Mouse (Mus musculus) intestine, embryonic 14.5 days (tissue): Measurements from ENCODE around the gene Ccdc12. TPM values are rescaled to one million over a fixed set of nuclear protein-coding genes. Genes with fewer than 3 reads are reported as not detected.

Experiments used
- ATAC-seq: fragments of 200-750 bp; cut with Nextera tagmentation; replicated peaks from 2 replicates; pipeline ENCODE4 v1.8.0; 2017; ENCODE audit warnings: low read depth, moderate number of reproducible peaks, moderate TSS enrichment, moderate library complexity; ENCODE audit not compliant: low FRiP score, low TSS enrichment
- DNase-seq: peaks from one replicate; pipeline ENCODE4 v3.0.0-alpha.2; 2018; ENCODE audit warnings: low spot score
- H3K27ac ChIP-seq: fragments of 300-500 bp; sonication (generic); 2 replicates; pipeline ENCODE4 v1.5.1; 2014; ENCODE audit warnings: low read depth, mild to moderate bottlenecking, control low read depth
- H3K27me3 ChIP-seq: fragments of 300-500 bp; sonication (generic); replicated peaks from 2 replicates; pipeline ENCODE4 v1.6.1; 2014; ENCODE audit warnings: low read length, control low read depth; ENCODE audit not compliant: control insufficient read depth, insufficient read depth
- H3K36me3 ChIP-seq: fragments of 300-500 bp; sonication (generic); 2 replicates; pipeline ENCODE4 v1.6.1; 2014; ENCODE audit warnings: low read length, control low read depth; ENCODE audit not compliant: control insufficient read depth, insufficient read depth
- H3K4me1 ChIP-seq: fragments of 300-500 bp; sonication (generic); replicated peaks from 2 replicates; pipeline ENCODE4 v1.6.1; 2014; ENCODE audit warnings: low read length, control low read depth, mixed read lengths; ENCODE audit not compliant: control insufficient read depth, insufficient read depth
- H3K4me2 ChIP-seq: fragments of 300-500 bp; sonication (generic); 2 replicates; pipeline ENCODE4 v1.6.1; 2014; ENCODE audit warnings: low read length
- H3K4me3 ChIP-seq: fragments of 300-500 bp; sonication (generic); 2 replicates; pipeline ENCODE4 v1.5.1; 2014; ENCODE audit warnings: low read depth, low read length, control low read depth, mixed read lengths
- H3K9ac ChIP-seq: fragments of 300-500 bp; sonication (generic); 2 replicates; pipeline ENCODE4 v1.6.1; 2014; ENCODE audit warnings: mild to moderate bottlenecking, low read length
- H3K9me3 ChIP-seq: fragments of 300-500 bp; sonication (generic); 2 replicates; pipeline ENCODE4 v1.6.1; 2016; ENCODE audit warnings: low read length, control low read depth; ENCODE audit not compliant: control insufficient read depth
- WGBS: fragments of 180-500 bp; shearing (Covaris S2); extraction: QIAGEN DNeasy Blood & Tissue Kit; methylation state at CpG from one replicate; pipeline ENCODE4 v1.1.7; 2014; 5-methylcytosine and 5-hydroxymethylcytosine counted together
- polyA plus RNA-seq: library from polyadenylated mRNA; unstranded; fragments of >200 nt; fragmentation: Nextera tagmentation; extraction: Ambion mirVana; gene quantifications from 2 replicates; pipeline ENCODE4 v1.2.1, GENCODE M21; 2014

Ccdc12 gene
- polyA plus RNA-seq, 1 experiment from 2014 or later, result 177 TPM

DNA sequence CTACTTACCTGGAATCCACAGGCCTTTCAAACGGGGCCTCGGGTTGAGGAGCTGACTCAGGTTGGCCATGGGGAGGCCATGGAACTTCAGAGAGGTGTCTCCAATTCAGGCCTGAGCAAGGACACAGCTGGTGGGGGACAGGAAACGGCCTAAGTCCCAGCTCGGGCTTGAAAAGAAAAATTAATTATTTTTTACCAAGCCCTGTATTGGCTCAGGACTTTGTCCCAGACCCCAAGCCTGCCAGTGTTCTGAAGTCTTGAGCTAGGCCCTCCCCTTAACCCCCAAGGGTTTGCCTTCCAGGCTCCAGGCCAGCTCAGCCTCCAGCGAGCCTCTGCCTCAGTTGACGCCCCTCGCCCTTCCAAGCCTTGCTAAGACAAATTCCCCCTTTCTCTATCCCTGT is 90.7 kb downstream of the Ccdc12 start, which contains the start of gene Pth1r:
Pth1r (minus strand) TSS at position 185 of the 400 bp plus-strand sequence.
- Histone ChIP-seq H3K27ac (no peak within 1 kb of the TSS), H3K4me1 (peaks cover 27% of the 10 kb centered on the region), H3K4me3 (no peak within 1 kb of the TSS), H3K27me3 (peaks cover 5% of the 10 kb centered on the region; the same call in 1 of the 2 replicates), H3K4me2 (no peak within 1 kb of the TSS), H3K36me3 (no peaks in the 10 kb centered on the region), H3K9me3 (no peaks in the 10 kb centered on the region), H3K9ac (no peak within 1 kb of the TSS)
- DNase-seq (no peak), ATAC-seq (no peak)
- 45% methylated on average over 7 of the region's 7 CpGs for WGBS

DNA sequence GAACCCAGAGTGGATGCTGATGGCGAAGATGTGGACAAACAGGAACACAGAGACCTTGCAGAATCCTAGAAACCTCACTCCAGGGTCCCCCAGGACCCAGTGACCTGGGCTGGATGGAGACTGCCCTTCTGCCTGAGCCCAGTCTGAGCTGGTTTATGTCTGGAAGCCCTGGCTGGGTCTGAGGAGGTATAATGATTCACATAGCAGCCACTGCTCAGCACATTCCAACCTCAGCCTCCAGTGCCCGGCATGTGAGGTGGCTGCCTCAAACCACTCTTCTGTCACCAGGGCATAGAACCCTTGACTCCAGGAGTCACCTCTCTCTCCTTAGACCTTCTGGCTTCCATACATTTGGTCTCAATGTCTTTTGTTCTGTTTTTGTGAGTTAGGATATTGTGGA is 92.1 kb downstream of the Ccdc12 start:
- WGBS, result 65% methylated on average over 2 of the region's 2 CpGs
- ATAC-seq, result no peak
- H3K27me3 ChIP-seq, result peaks cover 5% of the 10 kb centered on the region; the same call in 1 of the 2 replicates
- H3K36me3 ChIP-seq, result no peaks in the 10 kb centered on the region
- DNase-seq, result no peak
- H3K9ac ChIP-seq, result no peak overlapping the region
- H3K4me2 ChIP-seq, result no peak overlapping the region
- H3K4me1 ChIP-seq, result peaks cover 26% of the 10 kb centered on the region
- no peaks in the 10 kb centered on the region for H3K9me3 ChIP-seq
- H3K4me3 ChIP-seq, result no peak overlapping the region
- no peak overlapping the region for H3K27ac ChIP-seq

DNA sequence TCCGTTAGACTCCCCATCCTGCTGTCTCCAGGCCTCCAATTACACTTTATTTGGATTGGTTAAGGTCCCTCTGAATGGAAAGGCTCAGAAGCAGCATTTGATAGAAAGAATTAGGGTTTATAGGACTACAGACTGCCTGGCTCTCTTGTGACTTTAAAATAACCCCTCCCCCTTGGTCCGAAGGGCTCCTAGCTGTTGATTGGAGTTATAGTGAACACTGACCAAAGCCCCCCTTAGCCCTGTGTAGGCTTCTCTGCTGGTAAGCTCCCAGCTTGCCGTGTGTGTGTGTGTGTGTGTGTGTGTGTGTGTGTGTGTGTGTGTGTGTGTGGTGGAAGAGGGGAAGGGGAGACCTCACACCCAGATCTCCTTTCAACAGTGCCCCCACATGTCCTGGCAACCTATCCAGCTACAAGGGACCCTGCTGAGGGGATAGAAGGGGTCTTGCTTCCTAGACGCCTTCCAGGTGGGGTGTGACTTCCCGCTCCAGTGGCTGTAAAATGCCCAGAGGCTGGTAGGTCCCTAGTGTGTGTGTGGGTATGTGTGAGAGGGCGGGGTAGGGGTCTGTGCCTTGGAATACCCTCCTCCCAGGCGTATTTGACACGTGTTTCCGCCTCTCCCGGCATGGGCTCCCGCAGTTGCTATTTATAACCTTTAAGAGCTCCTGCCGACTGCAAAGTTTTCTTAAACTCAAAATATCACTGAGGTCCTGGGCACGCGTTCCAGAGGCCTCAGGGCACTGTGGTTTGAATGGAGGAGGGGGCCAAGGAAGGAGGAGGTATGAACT is 94.3 kb downstream of the Ccdc12 start:
- peaks cover 22% of the 10 kb centered on the region for H3K4me1 ChIP-seq
- peak overlapping the region; percentile 30; the same call in 1 of the 2 replicates for H3K4me2 ChIP-seq
- no peak; the same call in 1 of the 2 replicates for ATAC-seq
- no peaks in the 10 kb centered on the region for H3K27me3 ChIP-seq
- H3K27ac ChIP-seq, result peak overlapping the region; percentile 36; the same call in 1 of the 2 replicates
- no peak for DNase-seq
- no peak overlapping the region for H3K4me3 ChIP-seq
- no peaks in the 10 kb centered on the region for H3K36me3 ChIP-seq
- WGBS, result 24% methylated on average over 14 of the region's 14 CpGs
- H3K9ac ChIP-seq, result no peak overlapping the region
- H3K9me3 ChIP-seq, result no peaks in the 10 kb centered on the region

DNA sequence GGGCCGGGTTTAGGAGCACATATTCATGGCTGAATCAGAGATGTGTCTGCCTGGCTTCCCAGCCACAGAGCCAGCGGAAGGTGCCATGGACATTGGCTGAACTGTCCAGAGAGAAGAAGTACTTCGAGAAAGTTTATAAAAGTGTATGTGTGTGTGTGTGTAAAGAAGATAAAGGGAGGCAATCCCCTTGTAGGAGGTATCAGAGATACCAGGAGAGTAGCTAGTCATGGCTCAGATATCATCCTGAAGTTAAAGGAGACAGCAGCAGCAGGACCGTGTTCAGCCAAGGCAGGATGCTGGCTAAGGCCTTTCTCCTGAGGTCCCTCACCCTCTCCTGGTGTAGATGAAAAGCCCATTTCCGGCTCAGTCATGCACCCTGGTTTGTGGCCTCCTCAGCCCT is 95.1 kb downstream of the Ccdc12 start:
- Histone ChIP-seq H3K4me3 (no peak overlapping the region), H3K4me1 (peaks cover 22% of the 10 kb centered on the region), H3K4me2 (no peak overlapping the region), H3K9ac (no peak overlapping the region), H3K36me3 (no peaks in the 10 kb centered on the region), H3K27ac (peak overlapping the region; percentile 36; the same call in 1 of the 2 replicates), H3K9me3 (no peaks in the 10 kb centered on the region), H3K27me3 (no peaks in the 10 kb centered on the region)
- 74% methylated on average over 5 of the region's 5 CpGs for WGBS
- DNase-seq (no peak), ATAC-seq (no peak)

DNA sequence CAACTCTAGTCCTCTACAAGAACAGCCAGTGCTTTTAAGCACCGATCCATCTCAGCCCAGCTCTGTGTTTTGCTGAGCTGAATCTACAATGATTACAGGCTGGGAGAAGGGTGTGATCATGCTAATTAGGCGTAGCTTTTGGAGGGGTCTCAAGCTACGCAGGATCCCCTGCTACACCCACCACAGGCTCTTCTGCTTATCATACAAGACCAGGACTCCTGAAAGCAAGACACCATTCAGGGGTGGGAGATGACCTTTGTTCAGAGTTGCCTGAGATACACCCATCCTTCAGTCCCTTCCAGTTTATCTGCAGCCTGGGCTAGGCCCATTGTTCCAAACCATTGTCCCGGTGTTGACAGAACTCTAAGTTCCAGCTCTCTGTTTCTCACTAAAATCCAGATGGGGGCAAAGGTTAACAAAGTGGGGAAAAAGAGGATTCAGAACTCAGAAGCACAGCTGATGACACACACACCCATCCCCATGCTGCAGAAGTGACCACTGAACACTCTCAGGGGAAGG is 96.7 kb downstream of the Ccdc12 start:
- Histone ChIP-seq H3K4me2 (no peak overlapping the region), H3K36me3 (no peaks in the 10 kb centered on the region), H3K27me3 (no peaks in the 10 kb centered on the region), H3K9ac (no peak overlapping the region), H3K27ac (no peak overlapping the region), H3K4me1 (peaks cover 19% of the 10 kb centered on the region), H3K9me3 (no peaks in the 10 kb centered on the region), H3K4me3 (no peak overlapping the region)
- DNase-seq (no peak), ATAC-seq (no peak)
- 91% methylated on average over 4 of the region's 4 CpGs for WGBS

DNA sequence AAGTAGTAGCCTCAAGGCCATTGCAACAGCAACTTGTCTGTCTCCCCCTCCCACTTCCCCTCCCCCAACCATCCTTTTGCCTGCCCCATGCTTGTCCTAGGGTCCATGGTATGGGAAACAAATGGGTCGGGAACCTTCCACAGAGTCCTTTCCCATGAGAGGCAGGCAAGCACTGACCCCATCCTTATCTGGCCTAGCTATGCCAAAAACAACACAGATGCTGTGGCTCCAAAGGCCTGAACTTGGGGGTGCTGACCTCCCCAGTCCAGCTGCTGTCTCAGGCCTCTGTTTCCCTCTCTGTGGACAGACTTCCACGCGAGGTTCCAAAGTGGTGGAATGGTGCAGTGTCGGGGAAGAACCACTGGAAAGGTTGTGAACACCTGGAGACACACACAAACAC is 97.5 kb downstream of the Ccdc12 start:
- Histone ChIP-seq H3K4me2 (no peak overlapping the region), H3K27ac (no peak overlapping the region), H3K4me3 (no peak overlapping the region), H3K9ac (no peak overlapping the region), H3K36me3 (no peaks in the 10 kb centered on the region), H3K9me3 (no peaks in the 10 kb centered on the region), H3K27me3 (no peaks in the 10 kb centered on the region), H3K4me1 (peaks cover 19% of the 10 kb centered on the region)
- ATAC-seq (no peak), DNase-seq (no peak)
- 81% methylated on average over 4 of the region's 4 CpGs for WGBS

DNA sequence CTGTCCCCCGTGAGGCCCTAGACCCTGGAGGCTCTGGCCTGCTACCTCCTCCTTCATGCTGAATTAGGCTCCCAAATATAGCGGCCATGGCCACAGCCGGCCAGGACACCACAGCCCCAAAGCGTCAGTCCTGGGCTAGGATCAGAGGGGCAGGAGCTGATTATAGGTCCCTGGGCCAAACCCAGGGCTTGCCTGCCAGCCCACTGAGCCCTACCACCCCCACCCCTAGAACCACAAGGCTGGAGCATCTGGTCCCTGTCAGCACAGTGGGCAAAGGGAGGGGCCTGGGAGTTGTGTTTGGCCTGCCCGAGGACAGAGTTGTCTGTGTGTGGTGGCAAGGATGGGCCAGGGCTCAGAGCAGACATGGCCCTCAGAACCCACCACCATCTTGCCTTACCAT is 101.5 kb downstream of the Ccdc12 start:
- no peaks in the 10 kb centered on the region for H3K4me1 ChIP-seq
- H3K36me3 ChIP-seq, result no peaks in the 10 kb centered on the region
- no peak for ATAC-seq
- DNase-seq, result no peak
- H3K27ac ChIP-seq, result no peak overlapping the region
- H3K9me3 ChIP-seq, result no peaks in the 10 kb centered on the region
- no peaks in the 10 kb centered on the region for H3K27me3 ChIP-seq
- H3K9ac ChIP-seq, result no peak overlapping the region
- H3K4me2 ChIP-seq, result no peak overlapping the region
- no peak overlapping the region for H3K4me3 ChIP-seq
- 70% methylated on average over 5 of the region's 5 CpGs for WGBS

DNA sequence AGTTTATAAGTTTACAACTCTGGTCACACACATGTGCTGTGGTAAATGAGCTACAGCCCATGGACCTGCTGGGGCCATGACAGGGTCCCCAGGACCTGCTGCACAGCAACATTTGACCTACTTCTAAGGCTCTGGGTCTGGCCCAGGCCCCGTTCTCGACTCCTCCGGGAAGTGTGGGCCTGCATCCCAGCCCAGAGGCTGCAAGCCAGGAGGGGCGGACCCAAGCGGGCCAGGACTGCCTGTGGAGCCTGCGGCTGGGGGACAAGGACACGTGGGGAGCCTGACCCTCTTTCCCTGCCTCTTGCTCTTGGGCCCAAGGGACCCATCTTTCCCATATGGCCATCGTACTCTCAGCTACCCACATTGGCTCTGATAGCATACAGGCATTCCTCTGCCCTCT is 102.3 kb downstream of the Ccdc12 start:
- Histone ChIP-seq H3K27me3 (no peaks in the 10 kb centered on the region), H3K4me2 (no peak overlapping the region), H3K36me3 (no peaks in the 10 kb centered on the region), H3K4me1 (no peaks in the 10 kb centered on the region), H3K4me3 (no peak overlapping the region), H3K27ac (no peak overlapping the region), H3K9me3 (no peaks in the 10 kb centered on the region), H3K9ac (no peak overlapping the region)
- DNase-seq (no peak), ATAC-seq (no peak)
- WGBS, result 76% methylated on average over 8 of the region's 8 CpGs

DNA sequence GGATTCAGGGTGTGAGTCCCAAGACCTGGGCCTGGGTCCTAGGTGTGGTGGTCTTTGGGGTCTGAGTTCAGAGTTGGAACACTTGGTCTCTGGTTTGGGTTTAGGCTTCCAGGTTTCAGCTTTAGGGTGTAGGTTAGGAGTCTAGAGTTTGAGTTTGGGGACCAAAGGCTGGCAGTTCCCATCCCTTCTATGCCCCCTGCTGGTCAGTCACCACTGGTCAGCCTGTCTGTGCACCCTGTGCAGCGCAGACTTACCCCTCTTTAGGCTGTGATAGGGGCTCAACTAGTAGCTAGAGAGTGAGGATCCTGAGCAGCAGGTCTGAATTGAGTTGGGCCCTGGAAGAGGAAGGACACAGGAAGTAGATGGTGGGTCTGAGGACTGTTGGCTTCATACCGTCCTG is 103.0 kb downstream of the Ccdc12 start:
- Histone ChIP-seq H3K4me3 (no peak overlapping the region), H3K4me1 (no peaks in the 10 kb centered on the region), H3K4me2 (no peak overlapping the region), H3K36me3 (no peaks in the 10 kb centered on the region), H3K27me3 (no peaks in the 10 kb centered on the region), H3K9ac (no peak overlapping the region), H3K27ac (no peak overlapping the region), H3K9me3 (no peaks in the 10 kb centered on the region)
- DNase-seq (peak; percentile 76), ATAC-seq (peak; percentile 62; the same call in 1 of the 2 replicates)
- WGBS, result 68% methylated on average over 2 of the region's 2 CpGs
